Mouse (Mus musculus): Measurements from ENCODE around the gene Wwp2. TPM values are rescaled to one million over a fixed set of nuclear protein-coding genes. Genes with fewer than 3 reads are reported as not detected.

Gene Wwp2
- polyA plus RNA-seq, 1 experiment from 2014 or later: 27.7 TPM

DNA sequence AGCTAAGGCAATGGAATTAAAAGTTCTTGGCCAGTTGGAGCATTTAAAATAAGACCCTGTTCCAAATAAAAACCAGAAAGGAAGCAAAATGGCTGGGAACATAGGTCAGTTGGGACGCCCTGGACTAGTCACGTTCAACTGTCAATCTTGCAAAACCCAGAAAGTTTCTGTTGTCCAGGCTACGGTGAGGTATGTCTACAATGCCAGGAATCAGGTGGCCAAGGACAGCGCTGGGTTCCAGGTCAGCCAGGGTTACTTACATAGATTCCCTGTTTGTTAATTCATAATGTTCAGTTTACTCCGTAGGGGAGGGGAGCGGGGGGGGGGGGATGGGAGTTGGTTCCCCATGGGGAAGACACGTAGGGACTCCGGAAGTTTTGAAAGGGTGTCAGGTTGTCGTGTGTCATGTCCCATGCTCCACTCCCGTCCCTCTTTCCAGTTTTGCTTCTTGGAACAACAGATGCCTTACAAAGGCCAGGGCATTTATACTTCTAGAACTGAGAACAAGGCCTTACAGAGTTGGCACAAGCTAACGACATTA, 674 bp upstream of the Wwp2 start:
- peak overlapping the region; percentile 95 for H3K4me3 ChIP-seq (replicated peaks)
- peak overlapping the region; percentile 84 for H3K4me2 ChIP-seq
- DNase-seq (peak; percentile 9), ATAC-seq (ENCODE audit: low read depth) (no peak; the same call in 1 of the 2 replicates)
- H3K27ac ChIP-seq: peak overlapping the region; percentile 98
- peaks cover 43% of the 10 kb centered on the region for H3K4me1 ChIP-seq (replicated peaks)
- no peaks in the 10 kb centered on the region for H3K9me3 ChIP-seq (replicated peaks)
- peaks cover 8% of the 10 kb centered on the region; the same call in 1 of the 2 replicates for H3K27me3 ChIP-seq
- WGBS (ENCODE audit: insufficient replicate concordance): 25% methylated on average over 11 of the region's 11 CpGs
- H3K9ac ChIP-seq: peak overlapping the region; percentile 95
- no peaks in the 10 kb centered on the region for H3K36me3 ChIP-seq

DNA sequence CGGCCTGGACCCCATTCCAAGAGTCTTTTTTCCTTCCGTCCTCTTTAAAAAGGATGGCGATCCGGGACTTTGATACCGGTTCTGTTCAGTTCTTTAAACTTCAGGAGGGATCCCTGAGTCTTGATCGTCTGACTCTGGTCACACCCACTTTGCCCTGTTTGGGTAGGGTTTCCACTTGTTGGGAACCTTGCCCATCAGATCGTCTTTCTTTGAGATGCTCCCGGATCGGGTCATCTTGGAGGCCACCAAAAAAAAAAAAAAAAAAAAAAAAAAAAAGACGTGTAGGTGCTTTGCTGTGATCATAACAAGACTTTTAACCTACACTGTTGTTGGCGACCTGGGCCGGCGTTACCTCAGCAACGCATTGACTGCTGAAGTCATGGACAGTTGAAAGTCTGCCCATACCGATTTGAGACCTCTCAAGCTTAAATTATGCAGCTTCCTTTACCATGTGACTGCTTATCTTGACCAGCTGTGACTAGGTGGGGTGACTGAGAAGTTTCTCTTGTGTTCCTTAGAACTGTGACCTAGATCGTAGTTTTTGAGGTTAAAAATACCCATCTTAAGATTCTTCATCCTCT, 766 bp downstream of the Wwp2 start:
- 0 out of 2 replicates have a peak, but pooled peaks cover under 1% of the 10 kb centered on the region for H3K27me3 ChIP-seq
- H3K27ac ChIP-seq: peak overlapping the region; percentile 98
- DNase-seq: peak; percentile 70
- no peaks in the 10 kb centered on the region for H3K9me3 ChIP-seq (replicated peaks)
- 1% methylated on average over 16 of the region's 16 CpGs for WGBS (ENCODE audit: insufficient replicate concordance)
- peak; percentile 80 for ATAC-seq (ENCODE audit: low read depth)
- H3K4me3 ChIP-seq (replicated peaks): peak overlapping the region; percentile 95
- peak overlapping the region; percentile 95 for H3K9ac ChIP-seq
- H3K4me1 ChIP-seq (replicated peaks): peaks cover 56% of the 10 kb centered on the region
- no peaks in the 10 kb centered on the region for H3K36me3 ChIP-seq
- peak overlapping the region; percentile 84 for H3K4me2 ChIP-seq

DNA sequence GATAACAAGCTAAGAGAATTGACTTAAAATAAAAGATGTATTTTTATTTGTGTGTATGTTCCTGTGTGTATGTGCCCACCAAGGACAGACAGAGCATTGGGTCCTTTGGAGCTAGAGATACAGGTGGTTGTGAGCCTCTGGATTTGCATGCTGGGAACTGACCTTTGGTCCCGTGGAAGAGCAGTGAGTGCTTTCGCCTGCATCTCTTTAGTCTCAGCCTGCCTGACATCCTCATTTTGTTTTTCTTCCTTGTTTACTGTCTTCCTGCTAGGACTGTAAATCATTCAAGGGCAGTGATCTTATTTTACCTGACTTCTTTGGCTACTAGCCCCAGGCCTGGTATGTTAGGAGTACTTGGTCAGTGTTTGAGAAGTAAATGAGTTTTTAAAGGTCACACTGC, 1.5 kb downstream of the Wwp2 start:
- H3K4me1 ChIP-seq (replicated peaks): peaks cover 57% of the 10 kb centered on the region
- no peaks in the 10 kb centered on the region for H3K9me3 ChIP-seq (replicated peaks)
- ATAC-seq (ENCODE audit: low read depth) (no peak), DNase-seq (peak; percentile 7)
- no peaks in the 10 kb centered on the region for H3K36me3 ChIP-seq
- peak overlapping the region; percentile 98 for H3K27ac ChIP-seq
- WGBS (ENCODE audit: insufficient replicate concordance): 66% methylated on average over 2 of the region's 2 CpGs
- H3K4me2 ChIP-seq: peak overlapping the region; percentile 84
- no peaks in the 10 kb centered on the region for H3K27me3 ChIP-seq
- peak overlapping the region; percentile 95; the same call in 1 of the 2 replicates for H3K9ac ChIP-seq
- peak overlapping the region; percentile 95 for H3K4me3 ChIP-seq (replicated peaks)

- Histone ChIP-seq H3K27me3 (no peaks in the 10 kb centered on the region), H3K9me3 (replicated peaks) (no peaks in the 10 kb centered on the region), H3K27ac (peak overlapping the region; percentile 77), H3K36me3 (no peaks in the 10 kb centered on the region), H3K4me1 (replicated peaks) (peaks cover 63% of the 10 kb centered on the region), H3K9ac (peak overlapping the region; percentile 49; the same call in 1 of the 2 replicates), H3K4me3 (replicated peaks) (peak overlapping the region; percentile 18; the same call in 1 of the 2 replicates), H3K4me2 (peak overlapping the region; percentile 54)
- peak; percentile 70 for ATAC-seq (ENCODE audit: low read depth)
- 58% methylated on average over 3 of the region's 3 CpGs for WGBS (ENCODE audit: insufficient replicate concordance)
- peak; percentile 34 for DNase-seq
These were observed 3.9 kb downstream of the Wwp2 start for GRCm38 (mm10) chr8:107439880-107440625.

DNA sequence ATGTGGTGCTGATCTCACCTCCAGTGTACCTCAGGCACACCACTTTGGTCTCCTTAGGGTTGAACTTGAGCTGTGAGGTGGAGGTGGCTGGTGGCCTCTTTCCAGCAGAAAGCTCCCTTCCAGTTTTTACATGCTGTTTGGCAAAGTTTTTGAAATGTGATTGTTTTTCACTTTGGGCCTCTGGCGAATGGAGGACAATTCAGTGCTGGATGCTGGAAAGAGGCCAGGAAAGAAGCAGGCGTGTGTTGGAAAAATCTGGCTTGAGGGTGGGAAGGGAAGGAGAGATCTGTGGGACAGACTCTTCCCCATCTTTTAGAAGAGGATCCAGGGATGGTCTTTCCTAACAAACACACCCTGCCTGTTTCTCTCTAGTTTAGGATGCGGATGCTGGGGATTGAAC, 8.5 kb downstream of the Wwp2 start:
- H3K9ac ChIP-seq: no peak overlapping the region
- H3K27me3 ChIP-seq: no peaks in the 10 kb centered on the region
- 80% methylated on average over 3 of the region's 3 CpGs for WGBS (ENCODE audit: insufficient replicate concordance)
- ATAC-seq (ENCODE audit: low read depth) (no peak), DNase-seq (no peak)
- H3K9me3 ChIP-seq (replicated peaks): no peaks in the 10 kb centered on the region
- no peak overlapping the region for H3K4me2 ChIP-seq
- no peak overlapping the region for H3K27ac ChIP-seq
- H3K4me3 ChIP-seq (replicated peaks): no peak overlapping the region
- 0 out of 2 replicates have a peak, but pooled peaks cover 3% of the 10 kb centered on the region for H3K36me3 ChIP-seq
- H3K4me1 ChIP-seq (replicated peaks): peaks cover 66% of the 10 kb centered on the region

DNA sequence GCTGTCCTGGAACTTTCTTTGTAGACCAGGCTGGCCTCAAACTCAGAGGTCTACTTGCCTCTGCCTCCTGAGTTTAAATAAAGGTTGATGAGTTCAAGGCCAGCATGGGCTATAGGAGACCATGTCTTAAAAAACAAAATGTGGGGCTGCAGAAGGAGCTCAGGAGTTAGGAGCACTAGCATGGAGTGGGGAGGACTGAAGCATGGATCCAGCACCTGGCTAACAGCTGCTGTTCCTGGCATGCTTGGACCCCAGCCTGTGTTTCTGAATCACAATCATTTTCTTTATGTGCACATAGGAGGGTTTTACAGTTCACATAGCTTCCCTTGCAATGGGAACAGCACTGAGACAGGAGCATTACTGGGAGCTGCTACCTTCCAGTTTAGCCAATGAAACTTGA, 11.5 kb downstream of the Wwp2 start:
- no peaks in the 10 kb centered on the region for H3K9me3 ChIP-seq (replicated peaks)
- peaks cover 3% of the 10 kb centered on the region; the same call in 1 of the 2 replicates for H3K36me3 ChIP-seq
- no peak for DNase-seq
- H3K4me1 ChIP-seq (replicated peaks): peaks cover 47% of the 10 kb centered on the region
- no peak overlapping the region for H3K9ac ChIP-seq
- no peak for ATAC-seq (ENCODE audit: low read depth)
- H3K27me3 ChIP-seq: no peaks in the 10 kb centered on the region
- peak overlapping the region; percentile 56; the same call in 1 of the 2 replicates for H3K27ac ChIP-seq
- no peak overlapping the region for H3K4me3 ChIP-seq (replicated peaks)
- H3K4me2 ChIP-seq: 0 out of 2 replicates have a peak overlapping the region, but pooled peaks have one; percentile 21

GRCm38 (mm10) chr8:107448382-107448889, 12.3 kb downstream of the Wwp2 start:
- Histone ChIP-seq H3K27ac (peak overlapping the region; percentile 56), H3K4me2 (peak overlapping the region; percentile 21)
- 56% methylated on average over 4 of the region's 4 CpGs for WGBS (ENCODE audit: insufficient replicate concordance)

GRCm38 (mm10) chr8:107449130-107449529, 13.0 kb downstream of the Wwp2 start:
- Histone ChIP-seq H3K27ac (peak overlapping the region; percentile 39; the same call in 1 of the 2 replicates), H3K27me3 (no peaks in the 10 kb centered on the region), H3K36me3 (peaks cover 17% of the 10 kb centered on the region), H3K9ac (peak overlapping the region; percentile 20; the same call in 1 of the 2 replicates), H3K4me2 (peak overlapping the region; percentile 21), H3K4me1 (replicated peaks) (peaks cover 41% of the 10 kb centered on the region), H3K4me3 (replicated peaks) (no peak overlapping the region), H3K9me3 (replicated peaks) (no peaks in the 10 kb centered on the region)
- DNase-seq (no peak), ATAC-seq (ENCODE audit: low read depth) (no peak)
- 62% methylated on average over 8 of the region's 8 CpGs for WGBS (ENCODE audit: insufficient replicate concordance)

More at GRCm38 (mm10) chr8:107448382-107448889, 12.3 kb downstream of the Wwp2 start:
- Histone ChIP-seq H3K36me3 (peaks cover 10% of the 10 kb centered on the region), H3K9me3 (replicated peaks) (no peaks in the 10 kb centered on the region), H3K4me1 (replicated peaks) (peaks cover 43% of the 10 kb centered on the region), H3K9ac (peak overlapping the region; percentile 20; the same call in 1 of the 2 replicates), H3K27me3 (no peaks in the 10 kb centered on the region), H3K4me3 (replicated peaks) (no peak overlapping the region)
- ATAC-seq (ENCODE audit: low read depth): peak; percentile 86
- DNase-seq: peak; percentile 21

DNA sequence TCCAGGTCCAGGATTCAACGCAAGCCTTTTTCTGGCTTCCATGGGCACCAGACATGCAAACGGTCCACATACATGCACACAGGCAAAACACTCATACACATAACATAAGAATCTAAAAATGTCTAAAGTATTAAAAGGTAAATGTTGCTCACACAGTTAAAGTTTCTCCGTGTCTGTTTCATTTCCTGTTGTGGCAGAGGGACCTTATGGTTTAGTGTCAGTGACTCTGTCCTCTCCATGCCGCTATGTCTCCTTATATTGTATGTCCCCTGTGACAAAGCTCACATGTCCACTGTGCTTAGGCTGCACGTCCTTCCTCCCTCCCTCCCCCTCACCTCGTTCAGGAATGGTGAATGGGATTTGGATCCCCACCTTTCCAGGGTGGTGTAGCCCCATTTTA, 13.5 kb downstream of the Wwp2 start:
- peak overlapping the region; percentile 39; the same call in 1 of the 2 replicates for H3K27ac ChIP-seq
- no peak for ATAC-seq (ENCODE audit: low read depth)

DNA sequence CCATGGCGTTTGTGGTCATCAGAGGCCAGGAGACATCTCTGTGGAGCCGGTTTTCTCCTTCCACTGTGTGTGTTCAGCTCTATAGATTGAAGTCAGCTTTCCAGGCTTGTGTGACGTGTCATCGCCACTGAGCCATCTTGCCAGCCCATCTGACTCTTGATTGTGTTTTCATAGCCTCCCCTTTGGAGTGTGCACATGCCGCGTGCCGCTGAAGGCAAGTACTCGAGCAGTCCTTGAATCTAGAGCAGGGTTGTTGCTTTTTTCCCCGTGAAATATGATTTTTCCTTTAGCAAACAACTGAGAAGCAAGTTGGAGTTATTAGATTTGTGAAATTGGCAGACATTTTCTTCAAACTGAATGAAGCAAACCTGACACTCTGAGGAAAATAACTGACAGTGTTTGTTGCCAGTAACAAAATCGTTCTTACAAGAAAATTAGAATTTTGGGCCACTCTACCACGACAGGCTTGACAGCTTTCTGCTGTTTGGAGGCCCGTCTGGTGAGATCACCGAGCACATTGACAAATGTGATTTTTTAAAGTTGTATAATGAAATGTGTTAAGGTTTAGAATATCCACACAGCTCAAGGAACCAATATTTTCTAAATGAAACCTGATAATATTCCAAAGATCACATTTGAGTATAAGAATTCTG, 15.4 kb downstream of the Wwp2 start:
- peaks cover 27% of the 10 kb centered on the region for H3K36me3 ChIP-seq
- H3K4me2 ChIP-seq: no peak overlapping the region
- 82% methylated on average over 13 of the region's 13 CpGs for WGBS (ENCODE audit: insufficient replicate concordance)
- no peaks in the 10 kb centered on the region for H3K27me3 ChIP-seq
- no peaks in the 10 kb centered on the region for H3K9me3 ChIP-seq (replicated peaks)
- DNase-seq: no peak
- peaks cover 32% of the 10 kb centered on the region for H3K4me1 ChIP-seq (replicated peaks)
- H3K27ac ChIP-seq: no peak overlapping the region
- H3K4me3 ChIP-seq (replicated peaks): no peak overlapping the region
- no peak overlapping the region for H3K9ac ChIP-seq
- no peak for ATAC-seq (ENCODE audit: low read depth)

More for the DNA sequence above, 13.5 kb downstream of the Wwp2 start:
- peaks cover 20% of the 10 kb centered on the region for H3K36me3 ChIP-seq
- no peaks in the 10 kb centered on the region for H3K27me3 ChIP-seq
- H3K4me2 ChIP-seq: no peak overlapping the region
- peaks cover 41% of the 10 kb centered on the region for H3K4me1 ChIP-seq (replicated peaks)
- H3K9me3 ChIP-seq (replicated peaks): no peaks in the 10 kb centered on the region
- DNase-seq: no peak
- no peak overlapping the region for H3K4me3 ChIP-seq (replicated peaks)
- no peak overlapping the region for H3K9ac ChIP-seq
- WGBS (ENCODE audit: insufficient replicate concordance): 60% methylated on average over 6 of the region's 6 CpGs

DNA sequence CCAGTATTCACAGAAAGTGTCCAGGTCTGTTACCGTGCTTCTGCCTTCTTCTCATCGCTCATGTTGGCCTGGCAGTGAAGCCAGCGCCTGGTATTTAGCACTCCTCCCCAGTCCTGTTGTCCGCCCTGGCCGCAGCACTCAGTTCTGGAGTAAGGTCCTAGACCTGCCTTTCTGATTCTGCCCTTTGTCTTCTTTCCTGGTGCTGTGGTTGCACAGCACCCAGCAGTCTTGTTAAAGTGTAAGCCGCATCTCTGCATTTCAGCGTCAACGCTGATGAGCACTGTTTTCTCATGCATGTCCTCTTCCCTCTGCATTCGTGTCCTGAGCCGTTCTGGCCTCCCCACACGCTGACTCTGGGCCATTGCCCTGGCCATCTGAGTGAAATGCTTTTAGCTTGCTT, 17.2 kb downstream of the Wwp2 start:
- no peak overlapping the region for H3K9ac ChIP-seq
- no peaks in the 10 kb centered on the region for H3K9me3 ChIP-seq (replicated peaks)
- H3K27ac ChIP-seq: no peak overlapping the region
- no peak overlapping the region for H3K4me3 ChIP-seq (replicated peaks)
- DNase-seq (no peak), ATAC-seq (ENCODE audit: low read depth) (no peak)
- 84% methylated on average over 11 of the region's 11 CpGs for WGBS (ENCODE audit: insufficient replicate concordance)
- peaks cover 19% of the 10 kb centered on the region for H3K4me1 ChIP-seq (replicated peaks)
- no peak overlapping the region for H3K4me2 ChIP-seq
- H3K36me3 ChIP-seq: peaks cover 43% of the 10 kb centered on the region
- no peaks in the 10 kb centered on the region for H3K27me3 ChIP-seq
